Mouse (Mus musculus) skeletal muscle tissue, adult 2 months (tissue): ENCODE measurements around the gene Spsb1.

ENCODE experiments used
- DNase-seq: peaks from one replicate; pipeline ENCODE4 v3.0.0-alpha.2; 2012; ENCODE audit warnings: low read depth, low spot score

Spsb1 gene

GRCm38 (mm10) chr4:149952201-149952600 lies 2.6 kb downstream of the Spsb1 start:
- DNase-seq = no peak

GRCm38 (mm10) chr4:149951201-149951600 lies 3.6 kb downstream of the Spsb1 start:
- no peak for DNase-seq

- no peak for DNase-seq
Measured at GRCm38 (mm10) chr4:149949691-149950090, 5.2 kb downstream of the Spsb1 start.

DNA sequence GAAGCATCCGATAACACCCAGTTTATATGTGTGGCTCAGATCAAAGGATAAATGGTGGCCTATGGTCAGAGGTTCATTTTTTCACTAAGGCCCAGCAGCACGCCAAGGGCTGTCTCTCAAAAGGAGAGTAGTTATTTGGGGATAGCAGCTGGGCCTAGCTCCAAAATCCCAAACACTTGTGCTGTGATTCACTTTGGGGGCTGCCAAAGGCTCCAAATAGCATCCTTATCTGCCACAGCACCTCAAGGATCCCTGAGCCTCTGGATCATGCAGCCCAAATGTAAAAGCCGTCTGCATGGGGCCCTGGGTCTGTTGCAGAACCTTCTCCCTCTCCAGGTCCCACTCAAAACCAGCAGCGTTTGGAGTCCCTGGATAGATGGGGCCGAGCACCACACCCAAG lies 6.7 kb downstream of the Spsb1 start:
- no peak for DNase-seq

DNA sequence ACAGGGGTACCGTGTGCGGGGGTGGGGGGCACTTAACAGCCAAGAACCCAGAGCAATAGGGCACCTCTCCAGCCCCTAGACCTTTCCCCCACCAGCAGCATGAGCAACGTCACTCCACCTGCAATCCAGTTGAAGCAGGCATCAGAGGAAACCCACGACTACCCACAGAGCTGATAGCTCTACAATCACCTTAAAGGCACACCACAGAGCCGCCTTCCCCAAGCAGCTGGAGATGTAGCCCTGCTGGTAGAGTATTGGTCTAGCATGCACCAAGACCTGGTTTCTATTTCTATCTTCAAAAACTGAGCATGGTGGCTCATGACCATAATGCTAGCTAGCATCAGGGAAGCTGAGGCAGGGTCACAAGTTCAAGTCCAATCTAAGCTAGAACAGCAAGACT lies 7.4 kb downstream of the Spsb1 start:
- no peak for DNase-seq

- DNase-seq = no peak
Measured at GRCm38 (mm10) chr4:149945194-149945593, 9.6 kb downstream of the Spsb1 start.

- no peak for DNase-seq
Measured at GRCm38 (mm10) chr4:149944214-149944613, 10.6 kb downstream of the Spsb1 start.

DNA sequence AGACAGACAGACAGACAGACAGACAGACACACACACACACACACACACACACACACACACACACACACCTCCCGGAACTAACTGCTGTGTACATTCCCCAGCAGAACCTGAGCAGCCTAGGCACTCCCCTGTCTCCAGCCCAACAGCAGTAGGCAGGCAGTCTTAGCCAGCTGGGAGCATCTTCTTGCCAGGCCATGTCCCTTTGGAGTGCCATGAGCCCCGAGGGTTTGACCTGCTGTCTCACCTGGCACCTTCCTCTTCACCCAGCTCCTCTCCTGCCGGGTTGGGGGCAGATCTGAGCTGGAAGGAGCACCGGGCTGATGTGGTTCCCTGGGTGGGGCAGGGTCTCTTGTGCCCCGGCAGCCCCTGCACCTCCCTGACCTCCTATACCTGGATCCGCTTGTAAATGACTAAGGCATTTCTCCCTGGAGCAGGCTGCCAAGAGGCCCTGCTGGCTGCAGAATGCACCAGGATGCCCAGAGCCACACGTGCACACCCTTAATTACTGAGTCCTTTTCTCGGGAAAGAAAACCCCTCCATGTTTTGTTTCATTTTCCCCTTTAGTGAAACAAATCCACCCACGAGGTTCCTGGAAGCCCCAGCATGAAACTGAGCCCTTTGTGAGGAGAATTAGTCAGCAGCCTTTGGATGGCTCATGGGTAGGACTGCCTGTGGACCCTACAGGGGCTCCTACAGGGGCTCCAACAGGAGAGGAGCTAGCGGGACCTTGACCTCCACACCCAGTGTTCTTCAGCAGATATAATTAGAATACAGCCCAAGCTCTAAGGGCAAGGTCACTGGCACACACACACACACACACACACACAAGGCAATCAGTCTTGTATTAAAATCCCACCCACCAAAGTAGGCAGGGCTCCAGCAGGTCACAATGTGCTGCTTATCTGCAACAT lies 11.8 kb downstream of the Spsb1 start:
- DNase-seq = no peak

- DNase-seq = no peak
Measured at GRCm38 (mm10) chr4:149941067-149941755, 13.6 kb downstream of the Spsb1 start.

GRCm38 (mm10) chr4:149938701-149939100 lies 16.1 kb downstream of the Spsb1 start:
- DNase-seq = no peak

DNA sequence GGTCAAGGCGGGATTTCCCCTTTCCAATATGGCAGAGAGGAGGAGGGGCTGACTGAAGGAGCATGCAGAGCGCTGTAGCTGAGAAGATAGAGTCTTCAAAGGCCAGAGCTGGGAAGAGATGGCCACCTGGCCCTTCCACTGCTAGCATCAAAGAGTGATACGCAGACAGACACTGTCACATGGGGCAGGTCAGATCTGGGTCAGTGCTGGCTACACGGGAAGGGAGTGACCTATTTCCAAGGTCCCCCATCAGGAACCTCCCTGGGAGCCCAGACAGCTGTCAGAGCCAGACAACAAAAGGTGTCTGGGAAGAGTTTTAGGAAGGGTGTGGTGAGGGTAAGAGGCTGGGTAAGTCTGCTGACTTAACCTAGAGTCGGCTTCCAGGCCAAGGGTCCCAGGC lies 17.9 kb downstream of the Spsb1 start:
- no peak for DNase-seq

GRCm38 (mm10) chr4:149935470-149935869 lies 19.4 kb downstream of the Spsb1 start:
- DNase-seq = no peak

GRCm38 (mm10) chr4:149933519-149934245 lies 21.2 kb downstream of the Spsb1 start:
- DNase-seq = no peak

- no peak for DNase-seq
Measured at GRCm38 (mm10) chr4:149933025-149933424, 21.8 kb downstream of the Spsb1 start.

DNA sequence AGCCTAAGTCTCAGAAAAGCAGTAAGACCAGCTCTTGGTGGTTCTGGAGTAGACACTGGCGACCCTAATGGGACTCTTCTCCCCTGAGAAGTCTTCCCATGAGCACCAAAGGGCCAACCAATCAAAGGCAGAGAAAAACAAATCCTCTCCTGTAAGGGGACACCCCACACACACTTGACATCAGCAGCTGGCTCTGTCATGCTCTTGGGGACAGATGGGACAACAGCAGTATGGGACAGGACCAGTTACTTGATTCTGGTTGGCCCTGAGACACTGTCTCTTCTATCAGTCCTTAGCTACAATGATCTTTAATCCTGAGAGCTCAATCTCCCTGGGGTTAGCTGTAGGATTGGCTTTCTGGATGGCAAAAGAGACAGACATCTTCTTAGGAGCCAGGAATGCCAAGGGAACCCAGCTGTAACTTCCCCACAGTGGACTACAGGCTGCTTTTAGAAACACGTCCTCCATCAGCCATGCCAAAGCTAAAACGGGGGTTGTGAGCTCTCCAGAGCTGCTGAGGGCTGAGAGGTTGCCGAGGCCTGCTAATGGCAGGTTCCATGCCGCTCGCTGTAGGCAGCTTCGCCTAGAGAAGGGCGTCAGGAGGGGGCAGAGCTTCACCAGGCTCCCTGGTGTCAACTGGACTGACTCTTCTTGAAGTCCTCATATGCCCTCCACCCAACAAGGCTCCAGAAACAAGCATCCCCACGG lies 22.6 kb downstream of the Spsb1 start:
- peak; percentile 75 for DNase-seq

DNA sequence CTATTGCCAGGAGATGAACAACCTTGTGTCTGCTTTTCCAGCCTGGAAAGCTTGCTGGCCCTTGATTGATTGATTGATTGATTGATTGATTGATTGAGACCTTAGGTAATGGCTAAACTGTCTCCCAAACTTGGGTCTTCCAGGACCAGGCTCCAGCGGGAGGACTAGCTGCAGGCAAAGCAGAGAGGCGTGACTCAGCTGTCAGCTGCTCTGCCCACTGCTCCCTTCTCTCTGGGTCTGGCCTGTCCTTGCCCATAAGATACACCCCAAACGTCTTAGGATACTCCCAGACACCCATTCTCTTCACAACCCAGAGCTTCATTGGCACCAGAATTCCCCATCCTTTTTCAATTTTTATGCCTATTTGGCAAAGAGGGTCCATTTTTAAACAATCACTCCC lies 24.1 kb downstream of the Spsb1 start:
- DNase-seq = no peak

DNA sequence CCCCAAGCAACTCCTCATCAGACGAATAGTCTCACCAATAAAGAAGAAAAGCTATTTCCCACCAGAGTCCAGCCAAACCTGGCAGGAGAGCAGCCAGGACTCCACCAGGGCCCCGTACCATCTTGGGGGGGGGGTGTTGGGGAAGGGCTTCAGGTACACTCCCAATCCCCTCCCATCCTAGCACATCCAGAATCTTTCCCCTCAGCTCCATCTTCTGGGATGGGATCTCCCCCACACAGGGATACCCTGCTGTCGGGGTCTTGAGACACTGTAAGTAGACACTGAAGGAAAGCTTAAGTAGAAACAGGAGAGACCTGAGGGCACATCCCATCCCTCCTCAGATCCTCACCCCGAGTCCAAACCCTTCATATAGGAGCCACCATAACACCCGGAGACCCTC lies 31.8 kb downstream of the Spsb1 start:
- DNase-seq = no peak

- DNase-seq = peak; percentile 76
Measured at GRCm38 (mm10) chr4:149922121-149922718, 32.6 kb downstream of the Spsb1 start.

DNA sequence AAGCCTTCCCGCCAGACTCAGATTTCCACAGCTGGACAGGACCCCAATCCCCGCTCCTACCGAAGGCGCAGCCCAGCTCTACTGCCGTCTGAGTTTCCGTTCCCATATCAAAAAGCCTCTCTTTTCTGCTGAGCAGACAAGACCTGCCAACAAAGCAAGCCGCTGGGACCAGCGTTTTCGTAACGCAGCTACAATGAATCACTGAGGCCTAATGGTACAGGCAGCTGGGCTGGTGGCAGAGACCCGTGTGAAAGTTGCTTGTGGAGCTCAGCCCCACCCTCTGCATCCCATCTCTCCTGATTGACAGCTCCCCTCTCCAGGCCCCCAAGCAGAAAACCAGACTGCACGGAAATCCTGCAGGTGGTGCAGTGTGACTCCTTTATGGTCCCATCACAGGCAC lies 34.0 kb downstream of the Spsb1 start:
- DNase-seq = peak; percentile 51

- no peak for DNase-seq
Measured at GRCm38 (mm10) chr4:149918455-149919070, 36.3 kb downstream of the Spsb1 start.

- no peak for DNase-seq
Measured at GRCm38 (mm10) chr4:149916831-149917230, 38.0 kb downstream of the Spsb1 start.
